Mouse (Mus musculus) embryonic facial prominence, embryonic 15.5 days (tissue): ENCODE data around the gene Abcg8. TPM values are rescaled to one million over a fixed set of nuclear protein-coding genes. Genes with fewer than 3 reads are reported as not detected.

Experiments used
- ATAC-seq: fragments of 200-750 bp; cut with Nextera tagmentation; 2 replicates; pipeline ENCODE4 v1.8.0; 2017; ENCODE audit warnings: low read depth, moderate TSS enrichment; ENCODE audit not compliant: insufficient number of reproducible peaks, low FRiP score, low TSS enrichment
- H3K27ac ChIP-seq: fragments of 300-500 bp; sonication (generic); replicated peaks from 2 replicates; pipeline ENCODE4 v1.5.1; 2015; ENCODE audit warnings: mild to moderate bottlenecking, inconsistent platforms
- H3K27me3 ChIP-seq: fragments of 300-500 bp; sonication (generic); 2 replicates; pipeline ENCODE4 v1.6.1; 2015; ENCODE audit warnings: inconsistent platforms
- H3K36me3 ChIP-seq: fragments of 300-500 bp; sonication (generic); 2 replicates; pipeline ENCODE4 v1.6.1; 2015; ENCODE audit warnings: mild to moderate bottlenecking, inconsistent platforms
- H3K4me1 ChIP-seq: fragments of 300-500 bp; sonication (generic); 2 replicates; pipeline ENCODE4 v1.6.1; 2015; ENCODE audit warnings: inconsistent platforms
- H3K4me2 ChIP-seq: fragments of 300-500 bp; sonication (generic); replicated peaks from 2 replicates; pipeline ENCODE4 v1.6.1; 2015; ENCODE audit warnings: mild to moderate bottlenecking, inconsistent platforms
- H3K4me3 ChIP-seq: fragments of 300-500 bp; sonication (generic); replicated peaks from 2 replicates; pipeline ENCODE4 v1.5.1; 2015; ENCODE audit warnings: mild to moderate bottlenecking, inconsistent platforms
- H3K9ac ChIP-seq: fragments of 300-500 bp; sonication (generic); 2 replicates; pipeline ENCODE4 v1.6.1; 2015; ENCODE audit warnings: inconsistent platforms
- H3K9me3 ChIP-seq: fragments of 300-500 bp; sonication (generic); replicated peaks from 2 replicates; pipeline ENCODE4 v1.6.1; 2016; ENCODE audit warnings: inconsistent platforms
- WGBS: fragments of 180-500 bp; shearing (Covaris S2); methylation state at CpG from one replicate; pipeline ENCODE4 v1.1.7; 2015; 5-methylcytosine and 5-hydroxymethylcytosine counted together
- polyA plus RNA-seq: library from polyadenylated mRNA; unstranded; fragments of >200 nt; fragmentation: Nextera tagmentation; extraction: Ambion mirVana; gene quantifications from 2 replicates; pipeline ENCODE4 v1.2.1, GENCODE M21; 2015

Abcg8 gene
- polyA plus RNA-seq, 1 experiment from 2014 or later = 0.16 TPM

- ATAC-seq = no peak
- Histone ChIP-seq H3K4me3 (no peak overlapping the region), H3K36me3 (no peaks in the 10 kb centered on the region), H3K9me3 (no peaks in the 10 kb centered on the region), H3K4me1 (0 out of 2 replicates have a peak, but pooled peaks cover 8% of the 10 kb centered on the region), H3K27me3 (no peaks in the 10 kb centered on the region), H3K4me2 (no peak overlapping the region), H3K27ac (no peak overlapping the region), H3K9ac (no peak overlapping the region)
- 58% methylated on average over 16 of the region's 16 CpGs for WGBS
Measured at GRCm38 (mm10) chr17:84644292-84645050, 31.6 kb upstream of the Abcg8 start.

- no peak for ATAC-seq
Measured at GRCm38 (mm10) chr17:84645119-84645518, 31.0 kb upstream of the Abcg8 start.

GRCm38 (mm10) chr17:84645894-84646293 lies 30.2 kb upstream of the Abcg8 start:
- Histone ChIP-seq H3K36me3 (peaks cover 8% of the 10 kb centered on the region; the same call in 1 of the 2 replicates), H3K9ac (no peak overlapping the region), H3K27ac (no peak overlapping the region), H3K4me2 (no peak overlapping the region), H3K27me3 (no peaks in the 10 kb centered on the region), H3K9me3 (no peaks in the 10 kb centered on the region), H3K4me1 (0 out of 2 replicates have a peak, but pooled peaks cover 8% of the 10 kb centered on the region), H3K4me3 (no peak overlapping the region)
- no peak for ATAC-seq
- WGBS = 19% methylated on average over 4 of the region's 7 CpGs

More at GRCm38 (mm10) chr17:84645119-84645518, 31.0 kb upstream of the Abcg8 start:
- Histone ChIP-seq H3K4me3 (no peak overlapping the region), H3K27ac (no peak overlapping the region), H3K9me3 (no peaks in the 10 kb centered on the region), H3K4me1 (0 out of 2 replicates have a peak, but pooled peaks cover 8% of the 10 kb centered on the region), H3K36me3 (peaks cover 3% of the 10 kb centered on the region; the same call in 1 of the 2 replicates), H3K9ac (no peak overlapping the region), H3K27me3 (no peaks in the 10 kb centered on the region), H3K4me2 (no peak overlapping the region)
- WGBS = 44% methylated on average over 9 of the region's 9 CpGs

DNA sequence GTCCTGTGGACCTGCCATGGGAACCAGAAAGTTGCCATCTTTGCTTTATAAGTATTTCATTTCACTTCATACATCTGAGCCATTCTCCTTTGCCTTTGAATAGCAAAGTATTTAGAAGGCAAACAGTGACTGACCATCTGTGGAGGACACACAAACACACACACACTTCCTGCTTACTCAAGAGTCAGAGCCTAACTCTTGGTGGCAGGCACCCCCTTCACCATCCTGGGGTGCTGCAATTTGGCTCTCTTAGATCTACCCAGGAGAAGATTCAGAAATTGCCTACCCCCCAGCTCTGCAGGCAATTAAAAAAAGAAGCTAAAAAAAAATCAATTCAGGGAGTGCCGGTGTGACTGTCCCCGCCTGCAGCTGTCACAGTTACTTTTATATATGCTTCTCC lies 29.6 kb upstream of the Abcg8 start:
- 0 out of 2 replicates have a peak, but pooled peaks cover 8% of the 10 kb centered on the region for H3K4me1 ChIP-seq
- no peak overlapping the region for H3K4me2 ChIP-seq
- no peaks in the 10 kb centered on the region for H3K9me3 ChIP-seq
- no peak overlapping the region for H3K27ac ChIP-seq
- no peak overlapping the region for H3K9ac ChIP-seq
- H3K36me3 ChIP-seq = peaks cover 8% of the 10 kb centered on the region; the same call in 1 of the 2 replicates
- H3K4me3 ChIP-seq = no peak overlapping the region
- 54% methylated on average over 2 of the region's 2 CpGs for WGBS
- no peaks in the 10 kb centered on the region for H3K27me3 ChIP-seq
- ATAC-seq = no peak

- Histone ChIP-seq H3K9me3 (no peaks in the 10 kb centered on the region), H3K4me3 (no peak overlapping the region), H3K36me3 (peaks cover 8% of the 10 kb centered on the region; the same call in 1 of the 2 replicates), H3K9ac (no peak overlapping the region), H3K27me3 (no peaks in the 10 kb centered on the region), H3K27ac (no peak overlapping the region), H3K4me2 (no peak overlapping the region), H3K4me1 (0 out of 2 replicates have a peak, but pooled peaks cover 8% of the 10 kb centered on the region)
- WGBS = 87% methylated on average over 4 of the region's 4 CpGs
- ATAC-seq = no peak
Measured at GRCm38 (mm10) chr17:84647630-84648029, 28.5 kb upstream of the Abcg8 start.

GRCm38 (mm10) chr17:84650302-84651017 lies 25.6 kb upstream of the Abcg8 start:
- H3K27ac ChIP-seq = no peak overlapping the region
- no peaks in the 10 kb centered on the region for H3K27me3 ChIP-seq
- no peak overlapping the region for H3K9ac ChIP-seq
- no peak for ATAC-seq
- H3K4me1 ChIP-seq = 0 out of 2 replicates have a peak, but pooled peaks cover 8% of the 10 kb centered on the region
- no peak overlapping the region for H3K4me3 ChIP-seq
- peaks cover 12% of the 10 kb centered on the region; the same call in 1 of the 2 replicates for H3K36me3 ChIP-seq
- no peak overlapping the region for H3K4me2 ChIP-seq
- 88% methylated on average over 9 of the region's 9 CpGs for WGBS
- no peaks in the 10 kb centered on the region for H3K9me3 ChIP-seq

GRCm38 (mm10) chr17:84653544-84653943 lies 22.6 kb upstream of the Abcg8 start:
- Histone ChIP-seq H3K4me3 (no peak overlapping the region), H3K27me3 (no peaks in the 10 kb centered on the region), H3K36me3 (peaks cover 12% of the 10 kb centered on the region; the same call in 1 of the 2 replicates), H3K4me1 (peaks cover 5% of the 10 kb centered on the region; the same call in 1 of the 2 replicates), H3K27ac (no peak overlapping the region), H3K4me2 (no peak overlapping the region), H3K9ac (no peak overlapping the region), H3K9me3 (no peaks in the 10 kb centered on the region)
- WGBS = 90% methylated on average over 9 of the region's 9 CpGs
- ATAC-seq = no peak

DNA sequence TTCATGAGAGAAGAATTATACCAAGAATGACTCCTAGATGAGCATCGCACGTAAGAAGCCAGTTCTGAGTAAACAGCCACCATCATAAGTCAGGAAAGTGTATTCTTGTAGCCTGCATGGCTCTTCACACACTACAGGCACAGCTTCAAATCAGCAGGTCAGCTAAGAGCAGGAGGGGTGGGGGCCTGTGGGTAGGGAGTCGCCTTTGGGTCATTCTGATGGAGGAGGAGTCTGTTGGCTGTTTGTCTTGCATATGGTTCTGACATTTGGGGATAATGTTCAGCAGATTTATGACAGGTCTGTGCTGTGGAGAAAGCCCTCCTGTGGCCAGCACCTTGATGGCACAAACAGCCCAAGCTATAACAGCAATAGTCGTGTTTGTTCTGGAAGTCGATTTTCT lies 19.9 kb upstream of the Abcg8 start:
- 67% methylated on average over 5 of the region's 5 CpGs for WGBS
- Histone ChIP-seq H3K4me2 (no peak overlapping the region), H3K4me1 (peaks cover 5% of the 10 kb centered on the region; the same call in 1 of the 2 replicates), H3K9ac (no peak overlapping the region), H3K27ac (no peak overlapping the region), H3K9me3 (no peaks in the 10 kb centered on the region), H3K36me3 (peaks cover 3% of the 10 kb centered on the region; the same call in 1 of the 2 replicates), H3K4me3 (no peak overlapping the region), H3K27me3 (no peaks in the 10 kb centered on the region)
- ATAC-seq = no peak

DNA sequence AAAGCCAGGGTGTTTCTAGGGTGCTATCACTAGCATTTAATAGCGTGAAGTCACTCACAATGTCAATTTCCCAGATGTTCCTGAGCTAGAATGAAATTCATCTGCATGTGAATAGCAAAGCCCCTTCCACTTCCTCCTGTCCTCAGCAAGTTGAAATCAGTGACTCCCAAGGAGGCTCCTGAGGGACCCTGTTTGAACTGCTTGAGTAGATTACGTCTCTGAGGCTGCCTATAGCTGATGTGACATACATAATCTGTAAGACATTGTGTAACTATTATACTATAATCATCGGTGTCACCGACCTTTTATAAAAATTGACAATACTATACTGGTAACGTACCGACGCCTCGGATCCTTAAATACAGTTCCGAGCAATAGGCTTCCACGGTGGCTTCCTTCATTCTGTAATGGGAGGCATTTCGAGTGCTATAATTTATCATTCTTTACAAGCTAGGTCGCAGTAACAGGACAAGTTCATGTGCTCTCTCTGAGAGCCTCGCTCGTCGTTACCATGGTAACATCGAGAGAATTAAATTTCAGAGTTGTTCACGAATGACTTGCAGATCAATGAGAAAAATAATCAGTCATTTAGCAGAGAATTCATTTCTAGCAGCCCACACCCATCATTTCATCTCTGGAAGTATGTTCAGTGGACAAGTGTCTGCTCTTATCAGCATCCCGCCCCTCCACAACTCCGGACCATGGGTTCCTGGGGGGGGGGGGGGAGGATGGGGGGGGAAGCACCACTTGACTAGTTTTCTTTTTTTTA lies 19.3 kb upstream of the Abcg8 start:
- Histone ChIP-seq H3K9ac (no peak overlapping the region), H3K9me3 (no peaks in the 10 kb centered on the region), H3K4me2 (no peak overlapping the region), H3K27ac (no peak overlapping the region), H3K27me3 (no peaks in the 10 kb centered on the region), H3K4me1 (peaks cover 5% of the 10 kb centered on the region; the same call in 1 of the 2 replicates), H3K4me3 (no peak overlapping the region), H3K36me3 (peaks cover 3% of the 10 kb centered on the region; the same call in 1 of the 2 replicates)
- ATAC-seq = no peak
- 71% methylated on average over 18 of the region's 19 CpGs for WGBS

GRCm38 (mm10) chr17:84657422-84657732 lies 18.7 kb upstream of the Abcg8 start:
- whole genome bisulfite sequencing = 51% methylated on average over 3 of the region's 3 CpGs
- no peak overlapping the region for H3K27ac ChIP-seq
- H3K9ac ChIP-seq = no peak overlapping the region
- no peaks in the 10 kb centered on the region for H3K9me3 ChIP-seq
- H3K4me2 ChIP-seq = no peak overlapping the region
- ATAC-seq = no peak
- peaks cover 3% of the 10 kb centered on the region; the same call in 1 of the 2 replicates for H3K36me3 ChIP-seq
- no peak overlapping the region for H3K4me3 ChIP-seq
- peaks cover 5% of the 10 kb centered on the region; the same call in 1 of the 2 replicates for H3K4me1 ChIP-seq
- H3K27me3 ChIP-seq = no peaks in the 10 kb centered on the region

DNA sequence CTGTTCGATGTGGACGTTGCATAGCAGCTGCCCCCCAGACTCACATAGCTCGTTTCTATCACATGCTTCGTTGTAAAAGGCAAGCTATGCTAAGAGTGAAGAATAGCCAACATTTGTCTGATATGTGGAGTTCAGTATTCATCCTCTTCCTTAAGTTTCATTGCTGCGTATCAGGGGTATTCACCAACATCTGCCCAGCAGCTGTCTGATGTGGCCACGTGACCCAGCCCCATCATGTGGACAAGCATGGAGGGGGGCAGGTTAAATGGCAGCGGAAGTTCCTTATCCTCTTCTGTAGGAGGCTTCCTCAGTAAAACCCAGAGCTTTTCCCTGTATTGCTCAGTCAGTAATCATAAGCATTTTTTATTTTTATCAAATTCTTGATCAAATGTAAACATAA lies 18.3 kb upstream of the Abcg8 start:
- peaks cover 3% of the 10 kb centered on the region; the same call in 1 of the 2 replicates for H3K36me3 ChIP-seq
- peaks cover 5% of the 10 kb centered on the region; the same call in 1 of the 2 replicates for H3K4me1 ChIP-seq
- WGBS = 42% methylated on average over 7 of the region's 7 CpGs
- no peak overlapping the region for H3K27ac ChIP-seq
- H3K4me3 ChIP-seq = no peak overlapping the region
- H3K9me3 ChIP-seq = no peaks in the 10 kb centered on the region
- no peak overlapping the region for H3K4me2 ChIP-seq
- H3K27me3 ChIP-seq = no peaks in the 10 kb centered on the region
- no peak overlapping the region for H3K9ac ChIP-seq
- no peak for ATAC-seq
